Mouse (Mus musculus): Measurements from ENCODE around the gene Itgb8. TPM values are rescaled to one million over a fixed set of nuclear protein-coding genes. Genes with fewer than 3 reads are reported as not detected.

The Itgb8 gene
- total and polyA plus RNA-seq, 3 experiments = not detected

- Histone ChIP-seq H3K9ac (ENCODE audit: insufficient read depth, low read depth) (no peak overlapping the region), H3K9me3 (replicated peaks; ENCODE audit: low read length) (no peaks in the 10 kb centered on the region), H3K4me3 (replicated peaks in 1 of 3; ENCODE audit: low read depth in 2 of 3, low read length in 2 of 3, poor library complexity in 1 of 3) (no peak overlapping the region), H3K79me2 (replicated peaks; ENCODE audit: control insufficient read depth, extremely low read depth, insufficient read depth, poor library complexity, severe bottlenecking) (no peaks in the 10 kb centered on the region), H3K4me1 (ENCODE audit: control insufficient read depth in 1 of 2, insufficient read depth in 2 of 2) (no peaks in the 10 kb centered on the region), H3K36me3 (replicated peaks in 1 of 2; ENCODE audit: control insufficient read depth in 1 of 2, insufficient read depth in 1 of 2, low read length in 1 of 2) (no peaks in the 10 kb centered on the region), H3K27ac (ENCODE audit: insufficient read depth, low read depth) (no peak overlapping the region), H3K4me2 (ENCODE audit: insufficient read depth, low read depth, poor library complexity, severe bottlenecking) (no peak overlapping the region), H3K27me3 (replicated peaks) (no peaks in the 10 kb centered on the region)
- no peak for DNase-seq (ENCODE audit: extremely low read depth)
- dilution Hi-C loops (cut with MboI; ENCODE audit: extremely low pct_ligation_motif_present, extremely low pct_unique_long_range_greater_than_20kb, low sequenced_read_pairs) = no loop called here
- TF ChIP-seq ZMIZ1 (IDR thresholded peaks at IDR 0.05; ENCODE audit: low read depth, low read length) (no peak), MXI1 (IDR thresholded peaks at IDR 0.05; ENCODE audit: low read depth, low read length) (no peak), JUN (IDR thresholded peaks at IDR 0.05; ENCODE audit: insufficient read depth, low read depth, low read length) (no peak), TBP (conservative IDR thresholded peaks at IDR 0.05; ENCODE audit: low read depth, low read length) (no peak), MYC (IDR thresholded peaks at IDR 0.05; ENCODE audit: low read depth, low read length) (no peak), POLR2AphosphoS2 (IDR thresholded peaks at IDR 0.05; ENCODE audit: low read depth, low read length) (no peak), SMC3 (IDR thresholded peaks at IDR 0.05; ENCODE audit: low read depth, low read length) (no peak), CTCF (conservative IDR thresholded peaks at IDR 0.05 in 1 of 2, IDR thresholded peaks at IDR 0.05 in 1 of 2; ENCODE audit: low read depth in 2 of 2, low read length in 2 of 2) (no peak), ZKSCAN1 (IDR thresholded peaks at IDR 0.05; ENCODE audit: borderline replicate concordance, low read depth, low read length) (no peak), RCOR1 (conservative IDR thresholded peaks at IDR 0.05; ENCODE audit: low read depth, low read length) (no peak), JUND (conservative IDR thresholded peaks at IDR 0.05; ENCODE audit: low read depth, low read length) (no peak), IRF4 (IDR thresholded peaks at IDR 0.05; ENCODE audit: low read depth, low read length) (no peak), ELF1 (IDR thresholded peaks at IDR 0.05; ENCODE audit: low read depth, low read length) (no peak), USF1 (IDR thresholded peaks at IDR 0.05; ENCODE audit: low read depth, low read length) (no peak), HCFC1 (IDR thresholded peaks at IDR 0.05; ENCODE audit: low read depth, low read length) (no peak), NELFE (IDR thresholded peaks at IDR 0.05; ENCODE audit: low read depth, low read length) (no peak), RAD21 (IDR thresholded peaks at IDR 0.05; ENCODE audit: low read depth, low read length) (no peak), E2F4 (IDR thresholded peaks at IDR 0.05; ENCODE audit: insufficient replicate concordance, low read depth, low read length) (no peak), MEF2A (IDR thresholded peaks at IDR 0.05; ENCODE audit: borderline replicate concordance, low read depth, low read length) (no peak), POLR2A (IDR thresholded peaks at IDR 0.05; ENCODE audit: low read depth, low read length) (no peak)
- in situ Hi-C loops (cut with MboI; ENCODE audit: low pct_ligation_motif_present, low pct_unique_long_range_greater_than_20kb, low sequenced_read_pairs) = no loop called here
These were observed 28.6 kb downstream of the Itgb8 start for GRCm38 (mm10) chr12:119210073-119210425.

GRCm38 (mm10) chr12:119209384-119210072 is 29.1 kb downstream of the Itgb8 start:
- Histone ChIP-seq H3K4me1 (ENCODE audit: control insufficient read depth in 1 of 2, insufficient read depth in 2 of 2) (no peaks in the 10 kb centered on the region), H3K36me3 (replicated peaks in 1 of 2; ENCODE audit: control insufficient read depth in 1 of 2, insufficient read depth in 1 of 2, low read length in 1 of 2) (no peaks in the 10 kb centered on the region), H3K27me3 (replicated peaks) (no peaks in the 10 kb centered on the region), H3K4me3 (replicated peaks in 1 of 3; ENCODE audit: low read depth in 2 of 3, low read length in 2 of 3, poor library complexity in 1 of 3) (no peak overlapping the region), H3K27ac (ENCODE audit: insufficient read depth, low read depth) (no peak overlapping the region), H3K79me2 (replicated peaks; ENCODE audit: control insufficient read depth, extremely low read depth, insufficient read depth, poor library complexity, severe bottlenecking) (no peaks in the 10 kb centered on the region), H3K9ac (ENCODE audit: insufficient read depth, low read depth) (no peak overlapping the region), H3K4me2 (ENCODE audit: insufficient read depth, low read depth, poor library complexity, severe bottlenecking) (no peak overlapping the region), H3K9me3 (replicated peaks; ENCODE audit: low read length) (no peaks in the 10 kb centered on the region)
- no peak for TF ChIP-seq POLR2A (IDR thresholded peaks at IDR 0.05; ENCODE audit: low read depth, low read length)
- TF ChIP-seq MEF2A (IDR thresholded peaks at IDR 0.05; ENCODE audit: borderline replicate concordance, low read depth, low read length) = no peak
- no peak for TF ChIP-seq TCF12 (IDR thresholded peaks at IDR 0.05; ENCODE audit: low read depth, low read length)
- no peak for TF ChIP-seq CTCF (conservative IDR thresholded peaks at IDR 0.05 in 1 of 2, IDR thresholded peaks at IDR 0.05 in 1 of 2; ENCODE audit: low read depth in 2 of 2, low read length in 2 of 2)
- no peak for DNase-seq (ENCODE audit: extremely low read depth)
- in situ Hi-C loops (cut with MboI; ENCODE audit: low pct_ligation_motif_present, low pct_unique_long_range_greater_than_20kb, low sequenced_read_pairs) (no loop called here), dilution Hi-C loops (cut with MboI; ENCODE audit: extremely low pct_ligation_motif_present, extremely low pct_unique_long_range_greater_than_20kb, low sequenced_read_pairs) (no loop called here)
